Mouse (Mus musculus) T-helper 17 cell (primary cell): ENCODE measurements around the gene Sdk1.

ENCODE experiments used
- in situ Hi-C, 2 experiments: fragments of 300-600 bp; cut with MboI, MseI; formaldehyde crosslinking; loops; 1 replicate in 1 of 2; 2 replicates in 1 of 2; pipeline ENCODE4 v1.15.1; 2025; ENCODE audit warnings: high pct_unique_total_duplicates in 2 of 2

Gene Sdk1

DNA sequence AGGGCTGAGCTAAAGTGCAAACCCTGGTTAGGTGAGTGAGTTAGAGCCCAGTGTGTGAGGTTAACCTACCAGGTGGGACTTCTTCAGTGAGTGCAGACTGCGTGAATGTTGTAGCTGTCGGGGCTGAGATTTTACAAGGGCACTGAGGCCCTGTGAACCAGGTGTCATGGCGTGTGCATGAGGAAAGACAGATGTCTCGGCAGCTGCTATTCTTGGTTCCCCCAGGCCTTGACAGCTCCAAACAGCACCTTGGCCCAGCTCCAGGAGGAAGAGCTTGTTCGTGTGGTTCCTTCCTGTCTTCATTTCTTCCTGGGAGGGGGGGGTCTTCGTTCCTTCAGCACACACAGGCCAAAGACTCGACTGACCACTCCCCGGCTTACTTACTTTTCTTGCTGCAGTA is 517.6 kb downstream of the Sdk1 start:
- in situ Hi-C loops, result no loop called here

DNA sequence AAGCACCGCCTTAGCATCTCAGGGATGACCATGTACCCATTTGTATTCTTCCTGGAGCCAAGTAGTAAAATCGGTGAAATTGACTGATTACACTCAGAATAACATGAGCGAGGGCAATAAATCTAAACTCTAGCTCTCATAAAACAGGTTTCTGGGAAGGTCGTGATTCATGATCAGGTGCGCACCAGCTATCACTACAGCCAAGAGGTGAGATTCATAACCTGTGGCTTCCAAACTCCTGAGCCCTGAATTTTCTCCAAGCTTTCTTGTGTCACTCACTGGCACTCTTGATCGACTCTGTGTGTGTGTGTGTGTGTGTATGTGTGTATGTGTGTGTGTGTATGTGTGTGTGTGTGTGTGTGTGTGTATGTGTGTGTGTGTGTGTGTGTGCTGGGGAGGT is 522.8 kb downstream of the Sdk1 start:
- in situ Hi-C loops, result no loop called here

DNA sequence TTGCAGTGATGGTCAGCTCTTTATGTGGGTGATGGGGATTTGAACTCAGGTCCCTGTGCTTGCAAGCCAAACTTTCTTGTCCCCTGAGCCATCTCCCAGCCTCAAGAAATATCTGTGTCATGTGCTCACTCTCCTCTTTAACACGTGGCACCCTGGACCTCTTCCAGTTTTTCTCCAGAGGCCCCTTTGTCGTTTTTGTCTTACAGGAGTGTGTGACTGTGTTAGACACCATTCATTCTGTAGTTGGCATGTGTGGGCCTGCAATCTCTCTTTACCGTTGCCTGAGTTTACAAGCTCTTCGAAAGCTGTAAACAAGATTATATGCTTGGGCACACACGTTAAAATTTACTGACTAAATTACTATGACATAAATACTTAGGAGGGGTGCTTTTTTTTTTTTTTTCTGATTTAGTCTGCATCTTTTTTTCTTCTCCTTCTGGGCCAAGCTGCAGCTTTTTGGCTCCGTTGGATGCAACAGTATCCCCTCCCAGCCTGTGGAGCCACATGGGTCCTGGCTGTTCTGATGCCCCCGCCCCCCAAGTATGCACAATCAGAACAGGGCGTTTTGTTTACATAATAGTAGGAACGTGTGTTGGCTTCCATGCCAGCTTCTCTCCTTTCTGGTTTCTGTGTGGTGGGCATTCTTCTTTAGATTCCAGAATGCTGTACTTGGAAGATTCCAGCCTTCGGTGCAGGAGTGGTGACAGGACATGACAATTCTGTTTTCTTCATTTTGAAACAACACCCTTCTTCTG is 527.6 kb downstream of the Sdk1 start:
- in situ Hi-C loops, result no loop called here

DNA sequence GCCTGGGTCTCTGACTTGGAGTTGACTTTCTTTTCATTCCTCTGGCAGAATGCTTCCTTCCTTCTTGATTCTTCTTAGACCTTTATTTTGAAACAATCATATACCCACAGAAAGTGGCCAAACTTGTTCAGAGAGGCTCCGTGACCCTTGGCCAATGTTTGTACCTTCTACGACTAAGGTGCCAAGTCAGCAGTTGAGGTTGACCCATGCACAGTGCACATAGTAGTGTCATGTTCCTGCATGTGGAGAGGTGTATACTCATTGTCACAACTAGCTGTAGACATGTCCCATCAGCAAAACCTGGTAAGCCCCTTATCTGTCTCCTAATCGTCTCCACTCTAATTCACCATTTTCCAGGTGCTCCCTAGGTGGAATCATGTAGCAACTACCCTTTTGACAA is 530.2 kb downstream of the Sdk1 start:
- in situ Hi-C loops, result no loop called here

DNA sequence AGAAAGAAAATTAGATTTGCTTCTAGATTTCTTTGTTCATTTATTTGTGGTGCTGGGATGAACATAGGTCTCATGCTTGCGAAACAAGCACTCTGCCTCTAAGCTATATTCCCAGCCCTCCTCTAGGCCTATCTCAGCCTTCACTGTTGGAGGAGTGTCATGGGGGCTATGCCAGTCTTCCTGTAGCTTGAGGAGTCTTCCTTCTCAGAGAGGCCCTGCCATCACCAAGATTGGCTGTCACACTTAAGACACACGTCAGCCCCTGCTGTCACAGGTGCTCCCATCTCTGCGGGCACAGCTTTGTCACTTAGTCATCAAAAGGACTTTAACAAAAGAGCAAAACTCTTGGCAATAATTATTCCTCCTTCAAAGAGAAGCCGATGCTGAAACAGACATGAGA is 536.9 kb downstream of the Sdk1 start:
- in situ Hi-C loops, result no loop called here

DNA sequence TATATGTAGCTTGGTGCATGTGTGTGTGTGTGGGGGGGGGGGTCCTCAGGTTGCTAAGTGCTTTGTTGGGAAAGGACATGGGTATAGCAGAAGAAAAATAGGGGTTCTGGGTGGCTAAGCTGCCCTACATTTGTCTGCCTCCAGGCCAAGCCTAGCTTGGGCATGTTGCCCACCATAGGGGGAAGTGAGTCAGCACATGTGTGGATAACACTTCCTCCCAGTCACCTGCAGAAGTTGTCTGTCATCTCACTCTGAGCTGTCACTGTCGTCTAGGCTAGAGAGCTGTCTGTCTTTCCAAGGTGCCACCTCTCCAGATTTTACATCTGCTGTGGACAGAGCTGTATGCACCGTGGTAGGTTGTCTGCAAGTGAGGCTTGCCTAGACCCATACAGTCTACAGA is 539.9 kb downstream of the Sdk1 start:
- in situ Hi-C loops, result no loop called here

DNA sequence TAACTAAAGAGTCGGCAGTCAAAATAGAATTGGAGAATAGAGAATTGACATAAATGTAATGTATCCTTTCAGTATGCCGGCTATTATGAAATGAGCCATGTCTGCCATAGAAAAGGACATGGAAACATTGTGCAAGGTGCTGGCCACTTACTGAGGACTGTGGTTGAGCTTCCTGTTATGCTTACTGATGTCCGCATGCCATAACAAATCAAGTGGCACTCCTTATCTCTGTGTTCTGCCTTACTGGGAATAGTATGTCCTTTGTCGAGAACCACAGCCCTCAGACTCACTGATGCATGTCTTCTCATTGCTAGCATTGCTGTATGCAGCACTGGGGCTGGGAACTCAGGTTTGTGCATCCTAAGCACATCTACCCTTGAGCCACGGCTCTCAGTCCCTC is 541.0 kb downstream of the Sdk1 start:
- in situ Hi-C loops, result no loop called here

DNA sequence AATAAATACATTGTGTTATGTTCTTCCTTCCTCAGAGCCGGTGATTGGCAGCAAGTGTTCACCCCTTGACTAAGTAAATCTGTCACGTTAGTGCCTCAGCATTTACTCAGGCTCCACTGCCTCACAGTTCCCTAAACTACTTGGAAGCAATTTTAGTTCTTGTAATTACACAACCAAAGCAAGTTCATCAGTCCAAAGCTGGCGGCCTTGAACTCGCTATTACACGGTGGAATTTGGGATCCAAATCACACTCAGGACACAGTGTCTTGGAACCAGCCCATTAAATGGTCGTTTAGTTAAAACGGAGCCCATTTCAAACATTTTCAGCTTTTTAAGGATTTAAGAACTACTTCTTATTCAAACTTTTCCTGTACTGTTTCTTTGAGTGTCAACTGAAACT is 542.2 kb downstream of the Sdk1 start:
- in situ Hi-C loops, result no loop called here

DNA sequence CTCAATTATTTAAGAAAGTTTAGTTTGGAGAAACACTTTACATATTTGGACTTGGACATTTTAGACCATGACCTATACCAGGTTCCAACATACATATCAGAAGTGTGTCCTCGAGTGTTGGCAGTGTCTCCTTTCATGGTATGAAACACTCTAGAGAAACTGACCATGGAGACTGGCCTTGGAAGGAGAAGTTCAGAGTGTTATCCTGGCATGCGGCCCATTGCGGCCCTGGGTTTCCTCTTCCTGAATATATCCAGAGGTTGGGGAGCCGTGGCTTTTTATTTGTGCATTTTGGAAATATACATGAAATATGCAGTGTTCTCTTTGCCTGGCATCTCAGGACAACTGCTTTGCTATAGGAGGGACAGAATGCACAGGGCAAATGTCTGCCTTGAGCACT is 552.6 kb downstream of the Sdk1 start:
- in situ Hi-C loops, result no loop called here

DNA sequence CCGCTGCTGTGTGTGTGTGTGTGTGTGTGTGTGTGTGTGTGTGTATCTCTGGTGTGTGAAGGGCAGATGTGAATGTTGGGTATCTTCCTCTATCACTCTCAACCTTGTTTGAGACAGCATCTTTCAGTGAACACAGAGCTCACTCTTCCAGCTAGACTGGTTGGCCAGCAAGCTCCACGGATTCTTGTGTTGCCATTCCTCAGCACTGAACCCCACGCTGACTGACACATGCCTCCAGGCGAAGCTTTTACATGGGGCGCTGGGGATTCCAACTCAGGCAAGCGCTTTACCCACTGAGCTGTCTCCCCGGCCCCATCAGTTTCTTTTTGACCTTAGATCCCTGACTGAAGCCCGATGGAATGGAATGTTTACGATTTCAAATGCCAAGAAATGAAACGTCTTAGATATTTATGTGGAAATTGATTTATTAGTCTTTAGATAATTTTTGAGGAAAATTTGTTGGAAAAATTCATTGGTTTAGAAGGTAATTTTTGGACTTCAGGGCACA is 582.6 kb downstream of the Sdk1 start:
- in situ Hi-C loops, result no loop called here

DNA sequence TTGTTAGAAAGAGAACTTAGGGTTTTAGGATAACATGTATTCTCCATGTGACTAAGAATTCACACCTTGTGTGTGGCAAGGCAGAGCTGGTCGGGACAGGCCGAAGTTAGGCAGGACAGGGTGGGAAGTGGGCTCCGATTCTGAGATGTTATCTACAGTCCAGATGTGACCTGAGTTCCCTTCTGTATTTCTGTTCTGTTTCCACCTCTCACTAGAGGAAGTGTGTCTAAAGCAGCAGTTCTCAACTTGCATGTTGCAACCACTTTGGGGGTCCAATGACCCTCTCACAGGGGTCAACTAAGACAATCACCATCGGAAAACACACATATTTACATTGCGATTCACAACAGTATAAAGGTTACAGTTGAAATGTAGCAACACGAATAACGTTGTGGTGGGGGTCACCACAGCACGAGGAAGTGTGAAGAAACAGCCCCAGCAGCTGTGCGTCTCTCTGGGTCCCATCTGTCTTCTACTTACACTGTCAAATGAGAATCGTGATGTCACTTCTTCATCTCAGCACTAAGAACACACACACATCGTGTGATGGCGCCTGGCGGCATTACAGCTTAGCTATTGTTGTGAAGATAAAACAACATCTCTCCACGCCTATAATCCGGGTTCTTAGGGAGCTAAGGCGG is 583.6 kb downstream of the Sdk1 start:
- in situ Hi-C loops, result no loop called here

DNA sequence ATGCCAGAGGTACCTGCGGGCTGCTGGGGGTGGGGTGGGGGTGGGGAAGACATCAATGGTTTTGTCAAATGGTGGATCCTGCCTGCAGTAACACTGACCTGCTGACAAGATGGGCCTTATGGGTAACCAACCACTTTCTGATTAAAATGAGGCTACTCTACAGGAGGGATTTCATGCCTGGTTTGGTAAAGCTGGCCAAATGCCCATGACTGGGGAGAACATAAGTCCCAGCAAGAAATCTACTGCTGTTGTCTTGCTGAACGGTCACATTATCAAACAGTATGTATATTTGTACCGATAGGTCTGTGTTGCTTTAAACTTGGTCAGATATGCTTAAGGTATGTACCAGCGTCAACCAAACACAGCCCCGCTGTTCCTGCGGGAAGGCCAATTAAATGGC is 594.3 kb downstream of the Sdk1 start:
- in situ Hi-C loops, result no loop called here

DNA sequence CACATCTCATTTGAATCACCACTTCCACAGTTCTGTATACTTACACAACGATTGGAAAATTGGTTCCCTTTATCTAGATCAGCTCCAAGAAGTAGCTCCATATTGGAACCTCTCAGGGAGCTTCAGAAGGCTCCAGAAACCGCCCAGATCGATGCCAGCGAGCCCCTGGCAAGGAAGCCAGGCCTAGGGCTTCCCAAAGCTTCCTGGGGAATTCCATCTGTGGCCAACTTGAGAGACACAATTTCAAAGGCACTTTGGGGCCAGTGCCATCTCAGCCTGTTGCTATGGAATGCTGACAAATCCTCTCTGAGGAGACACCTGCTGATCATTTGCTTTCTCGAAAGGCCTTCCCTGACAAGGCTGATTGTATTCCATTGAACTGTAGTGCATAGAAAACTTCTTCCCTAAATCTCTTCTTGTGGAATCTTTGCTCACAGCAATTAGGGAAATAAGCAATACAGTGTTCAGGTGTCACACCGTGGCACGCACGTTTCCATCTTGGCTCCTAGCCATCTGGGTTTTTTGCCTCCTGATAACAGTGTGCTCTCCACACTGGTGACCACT is 595.7 kb downstream of the Sdk1 start:
- in situ Hi-C loops, result no loop called here

DNA sequence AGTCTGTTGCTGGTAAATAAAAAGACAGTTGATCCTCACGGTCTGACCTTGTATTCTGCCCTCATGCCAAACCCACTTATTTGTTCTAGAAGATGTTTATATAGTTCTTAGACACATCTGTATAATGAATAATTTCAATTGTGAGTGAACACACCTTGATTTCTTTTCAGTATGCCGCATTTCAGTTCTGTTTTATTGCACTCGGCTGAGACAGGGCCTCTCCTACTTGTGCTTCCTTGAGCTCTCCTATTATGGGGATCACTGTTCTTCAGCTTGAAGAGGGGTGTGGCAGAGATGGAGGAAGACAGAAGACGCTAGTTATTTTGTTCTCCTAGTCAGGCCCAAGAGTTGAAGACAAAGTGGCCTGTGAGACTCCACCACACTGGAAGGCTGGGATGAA is 603.4 kb downstream of the Sdk1 start:
- in situ Hi-C loops, result no loop called here

DNA sequence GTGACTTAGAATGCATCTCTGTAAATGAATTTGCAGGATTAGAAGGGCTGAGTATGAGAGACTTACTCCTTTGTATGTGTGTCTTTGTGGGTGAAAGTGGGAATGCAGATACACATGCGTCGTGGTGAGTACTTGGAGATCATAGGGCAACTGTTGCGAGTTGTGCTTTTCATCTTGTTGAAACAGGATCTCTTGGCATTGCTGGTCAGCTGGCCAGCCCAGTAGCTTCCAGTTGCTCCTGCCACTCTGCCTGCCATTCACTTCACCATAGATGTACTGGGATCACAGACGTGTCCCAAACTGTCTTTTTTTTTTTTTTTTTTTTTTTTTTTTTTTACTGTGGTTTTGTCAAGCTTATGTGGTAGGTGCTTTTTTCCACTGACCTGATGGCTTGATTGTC is 606.4 kb downstream of the Sdk1 start:
- in situ Hi-C loops, result no loop called here

DNA sequence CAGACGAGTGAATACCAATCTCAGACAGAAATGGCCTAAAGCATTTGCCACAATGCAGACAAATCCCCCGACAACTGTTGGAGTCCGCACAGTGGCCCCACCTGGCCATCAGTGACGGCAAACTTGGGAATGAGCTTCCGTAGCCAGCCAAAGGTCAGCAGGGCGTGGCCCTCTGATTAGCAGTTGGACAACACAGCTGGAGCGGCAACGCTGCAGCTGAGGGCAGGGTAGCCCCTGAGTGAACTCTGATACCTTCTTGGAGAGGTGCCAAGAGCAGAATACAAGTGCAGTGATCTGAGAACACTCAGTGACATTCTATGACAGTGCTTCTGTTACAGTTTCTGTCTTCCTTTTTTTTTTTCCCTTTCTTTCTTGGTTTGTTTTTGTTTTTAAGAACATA is 610.9 kb downstream of the Sdk1 start:
- in situ Hi-C loops, result loop anchor here in 1 of 2 experiments (25.0 kb wide), 1 partner anchor 1265 kb away; no protein-coding TSS in a partner anchor

DNA sequence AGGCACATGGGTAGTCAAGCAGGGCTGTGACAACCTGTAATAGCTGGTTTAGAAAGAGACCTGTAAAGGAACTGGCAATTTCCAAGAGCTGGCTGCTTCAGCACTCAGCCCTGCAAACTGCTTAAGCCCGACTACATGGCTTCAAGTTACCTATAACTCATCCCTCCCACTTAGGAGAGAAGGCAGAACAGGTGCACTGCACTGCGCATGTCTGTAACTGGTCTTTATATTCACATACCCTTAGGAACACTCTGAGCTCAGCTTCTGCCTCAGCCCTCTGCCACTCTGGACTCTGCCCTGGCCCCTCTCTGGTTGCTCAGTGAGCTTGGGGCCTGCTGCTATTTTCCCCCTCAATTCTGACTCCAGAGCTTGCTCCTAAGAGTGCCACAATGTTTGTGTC is 615.2 kb downstream of the Sdk1 start:
- in situ Hi-C loops, result loop anchor here in 1 of 2 experiments (25.0 kb wide), 1 partner anchor 1269 kb away; no protein-coding TSS in a partner anchor

DNA sequence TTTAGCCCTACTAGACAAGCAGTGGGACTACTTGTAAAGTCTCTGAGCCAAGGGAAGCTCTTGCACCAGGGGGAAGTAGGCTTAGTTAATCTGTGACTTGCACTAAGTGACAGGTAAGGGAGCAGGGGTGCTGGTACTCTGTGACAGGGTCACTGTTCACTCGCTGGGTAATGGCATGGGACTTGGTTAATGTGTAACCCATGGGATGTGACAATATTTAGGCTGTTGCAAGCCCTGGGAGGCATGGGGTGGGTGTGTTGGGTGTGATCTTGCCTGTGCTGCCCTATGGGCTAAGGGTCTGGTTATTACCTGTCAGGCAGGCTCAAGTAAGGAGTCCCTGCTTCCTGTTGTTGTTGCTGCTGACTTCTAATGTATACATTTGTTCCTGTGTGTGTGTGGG is 616.5 kb downstream of the Sdk1 start:
- in situ Hi-C loops, result loop anchor here in 1 of 2 experiments (25.0 kb wide), 1 partner anchor 1270 kb away; no protein-coding TSS in a partner anchor

DNA sequence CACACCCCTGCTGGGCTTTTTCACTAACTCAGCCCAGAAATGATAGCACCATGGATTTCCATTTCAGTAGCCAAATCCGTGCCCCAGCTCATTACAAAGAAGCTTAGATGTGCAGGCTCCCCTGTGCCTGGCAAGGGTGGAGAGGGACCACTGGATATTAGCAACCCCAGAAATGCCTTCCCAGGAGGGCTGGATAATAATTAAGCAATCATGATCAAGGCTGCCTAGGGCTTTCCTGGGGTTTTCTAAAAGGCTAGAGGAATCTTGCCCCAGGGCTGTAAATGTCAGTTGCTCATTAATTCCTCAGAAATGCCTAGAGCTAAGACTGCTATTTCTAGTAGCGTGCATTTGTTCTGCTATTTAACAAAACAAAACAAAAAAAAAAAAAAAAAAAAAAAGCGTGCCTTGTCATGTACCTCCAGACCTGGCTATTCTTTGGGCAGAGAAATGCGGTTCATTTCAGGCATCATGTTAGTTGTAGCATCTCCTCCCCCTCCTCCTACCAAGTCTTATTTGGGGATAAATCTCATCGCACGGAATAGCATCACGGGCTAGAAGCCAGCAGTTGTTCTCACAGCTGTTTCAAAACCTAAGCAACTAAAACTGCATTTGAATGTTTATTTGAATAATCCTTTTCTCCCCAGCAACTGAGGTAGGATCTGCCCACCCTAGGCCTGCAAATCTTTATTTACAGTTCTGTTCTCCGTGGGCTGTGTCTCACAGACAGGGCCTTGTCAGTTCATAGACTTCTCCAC is 617.3 kb downstream of the Sdk1 start:
- in situ Hi-C loops, result loop anchor here in 1 of 2 experiments (25.0 kb wide), 1 partner anchor 1271 kb away; no protein-coding TSS in a partner anchor

DNA sequence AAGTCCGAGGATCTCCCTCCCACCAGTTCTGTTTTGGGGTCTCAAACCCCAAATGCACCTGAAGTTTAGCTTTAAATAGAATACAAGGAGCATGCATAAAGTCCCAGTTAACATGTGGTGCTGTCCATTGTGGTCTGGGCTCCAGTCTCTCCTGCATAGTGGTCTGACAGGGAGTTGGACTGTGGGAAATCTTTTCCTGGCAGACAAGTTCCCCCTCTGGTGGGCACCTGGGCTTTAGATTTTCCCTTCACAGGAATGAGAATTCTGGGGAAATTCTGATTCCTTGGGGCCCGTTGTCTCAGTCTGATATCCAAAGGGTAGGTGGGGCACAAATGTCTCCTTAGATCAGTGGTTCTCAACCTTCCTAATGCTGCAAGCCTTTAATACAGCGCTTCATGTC is 624.8 kb downstream of the Sdk1 start:
- in situ Hi-C loops, result loop anchor here in 1 of 2 experiments (25.0 kb wide), 1 partner anchor 1279 kb away; no protein-coding TSS in a partner anchor

DNA sequence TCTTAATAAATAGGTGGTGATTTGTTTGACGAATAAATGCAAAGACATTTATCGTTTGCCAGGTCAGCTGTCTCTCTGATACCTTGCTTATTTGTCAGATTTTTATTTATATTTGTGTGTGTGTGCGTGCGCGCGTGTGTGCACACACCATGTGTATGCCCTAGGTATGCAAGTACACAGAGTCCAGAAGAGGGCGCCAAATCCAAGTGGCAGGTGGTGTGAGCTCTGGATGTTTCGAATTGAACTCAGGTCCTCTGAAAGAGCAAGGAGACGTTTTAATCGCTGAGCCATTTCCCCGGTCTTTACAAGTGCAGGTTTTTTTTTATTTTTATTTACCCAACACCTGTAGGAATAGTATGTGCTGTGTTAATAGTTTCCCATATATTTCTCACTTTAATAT is 632.5 kb downstream of the Sdk1 start:
- in situ Hi-C loops, result loop anchor here in 1 of 2 experiments (25.0 kb wide), 1 partner anchor 1286 kb away; no protein-coding TSS in a partner anchor

DNA sequence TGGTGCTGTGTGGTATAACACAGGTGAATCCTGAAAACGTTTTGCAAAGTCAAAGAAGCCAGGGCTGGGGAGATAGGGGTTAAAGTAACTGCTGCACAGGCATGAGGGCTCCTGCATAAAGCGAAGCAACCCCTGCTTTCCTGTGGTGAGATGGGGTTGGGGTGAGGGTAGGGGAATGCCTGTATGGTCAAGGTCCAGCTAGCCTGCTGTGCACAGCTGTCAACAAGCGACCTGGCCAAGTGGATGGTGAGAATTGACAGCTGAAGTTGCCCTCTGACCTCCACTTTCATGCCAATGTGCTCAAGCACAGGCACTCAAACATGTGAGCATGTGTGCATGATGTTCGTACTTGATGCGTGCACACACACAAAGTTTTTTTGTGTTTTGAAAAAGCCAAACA is 639.4 kb downstream of the Sdk1 start:
- in situ Hi-C loops, result no loop called here
